In genomic region chr5:39099113-39099512, GRCm38 (mm10) we compare ENCODE assay signal across 13 mouse cellular contexts.
A peak's percentile ranks its signal among the peaks of the same experiment; 100 is the strongest.
DNase-seq lines count a peak whose midpoint lies in the region; ATAC-seq and TF ChIP-seq lines count a peak whose summit lies in the region.
"Had no signal": no experiment of that assay in that cellular context is flagged by ENCODE, and none has a peak within 500 bp of the region (broad histone marks: within the 10 kb centered on the region; RNA-seq: fewer than 3 reads in every experiment).

No protein-coding gene starts in this region.

- H3K27me3 ChIP-seq in hindbrain, embryonic 14.5 days (ENCODE audit: control insufficient read depth, insufficient read depth, low read length) = no peaks in the 10 kb centered on the region
- no peaks in the 10 kb centered on the region for H3K27me3 ChIP-seq in hindbrain, embryonic 12.5 days
- H3K27me3 ChIP-seq in midbrain, postnatal 0 days (ENCODE audit: insufficient read depth, low read length) = no peaks in the 10 kb centered on the region
- H3K27me3 ChIP-seq in midbrain, embryonic 11.5 days (ENCODE audit: control insufficient read depth, insufficient read depth, low read length) = no peaks in the 10 kb centered on the region
- H3K27me3 ChIP-seq: intestine, embryonic 15.5 days; limb, embryonic 13.5 days; Patski had no signal

- H3K4me2 ChIP-seq in hindbrain, embryonic 14.5 days (replicated peaks) = no peak overlapping the region
- H3K4me2 ChIP-seq in hindbrain, embryonic 12.5 days (replicated peaks) = no peak overlapping the region
- no peak overlapping the region for H3K4me2 ChIP-seq in midbrain, postnatal 0 days (ENCODE audit: low read depth, low read length, poor library complexity, severe bottlenecking)
- H3K4me2 ChIP-seq in midbrain, embryonic 11.5 days = no peak overlapping the region
- H3K4me2 ChIP-seq: intestine, embryonic 15.5 days; limb, embryonic 13.5 days had no signal

- DNase-seq in hindbrain, embryonic 14.5 days (ENCODE audit: low spot score) = peak; percentile 34
- peak; percentile 50 for DNase-seq in midbrain, postnatal 0 days (ENCODE audit: low spot score)
- DNase-seq in midbrain, embryonic 11.5 days (ENCODE audit: low spot score, missing footprints) = no peak
- peak; percentile 7 for DNase-seq in adrenal gland, postnatal 25 days
- DNase-seq: heart, adult 18-20 months; layer of hippocampus, postnatal 36 days; lung, postnatal 4 days had no signal

- WGBS in hindbrain, embryonic 14.5 days = 19% methylated on average over 5 of the region's 5 CpGs
- WGBS in hindbrain, embryonic 12.5 days = 40% methylated on average over 5 of the region's 5 CpGs
- WGBS in midbrain, postnatal 0 days = 36% methylated on average over 5 of the region's 5 CpGs
- 65% methylated on average over 5 of the region's 5 CpGs for WGBS in midbrain, embryonic 11.5 days

- H3K9me3 ChIP-seq in hindbrain, embryonic 14.5 days (ENCODE audit: control insufficient read depth, low read length) = no peaks in the 10 kb centered on the region
- H3K9me3 ChIP-seq in hindbrain, embryonic 12.5 days (replicated peaks) = no peaks in the 10 kb centered on the region
- H3K9me3 ChIP-seq in midbrain, postnatal 0 days (ENCODE audit: low read length) = no peaks in the 10 kb centered on the region
- H3K9me3 ChIP-seq in midbrain, embryonic 11.5 days (ENCODE audit: control insufficient read depth, low read length) = no peaks in the 10 kb centered on the region
- H3K9me3 ChIP-seq: intestine, embryonic 15.5 days; limb, embryonic 13.5 days had no signal

- no peak overlapping the region for H3K9ac ChIP-seq in hindbrain, embryonic 14.5 days
- H3K9ac ChIP-seq in hindbrain, embryonic 12.5 days = no peak overlapping the region
- no peak overlapping the region for H3K9ac ChIP-seq in midbrain, postnatal 0 days (replicated peaks; ENCODE audit: low read length, poor library complexity, severe bottlenecking)
- H3K9ac ChIP-seq in midbrain, embryonic 11.5 days (ENCODE audit: low read length) = no peak overlapping the region
- H3K9ac ChIP-seq: intestine, embryonic 15.5 days; limb, embryonic 13.5 days had no signal

- H3K4me1 ChIP-seq in hindbrain, embryonic 14.5 days (replicated peaks; ENCODE audit: control insufficient read depth, insufficient read depth, low read length) = no peaks in the 10 kb centered on the region
- no peaks in the 10 kb centered on the region for H3K4me1 ChIP-seq in hindbrain, embryonic 12.5 days
- no peaks in the 10 kb centered on the region for H3K4me1 ChIP-seq in midbrain, postnatal 0 days (ENCODE audit: insufficient read depth, low read length)
- no peaks in the 10 kb centered on the region for H3K4me1 ChIP-seq in midbrain, embryonic 11.5 days (ENCODE audit: control insufficient read depth, insufficient read depth, low read length)
- H3K4me1 ChIP-seq: intestine, embryonic 15.5 days; limb, embryonic 13.5 days had no signal

- no peaks in the 10 kb centered on the region for H3K36me3 ChIP-seq in hindbrain, embryonic 14.5 days (replicated peaks; ENCODE audit: control insufficient read depth, insufficient read depth)
- H3K36me3 ChIP-seq in hindbrain, embryonic 12.5 days = no peaks in the 10 kb centered on the region
- H3K36me3 ChIP-seq in midbrain, postnatal 0 days (ENCODE audit: insufficient read depth, low read length) = no peaks in the 10 kb centered on the region
- no peaks in the 10 kb centered on the region for H3K36me3 ChIP-seq in midbrain, embryonic 11.5 days (ENCODE audit: control insufficient read depth, insufficient read depth, low read length)
- H3K36me3 ChIP-seq: intestine, embryonic 15.5 days; limb, embryonic 13.5 days had no signal

- no peak overlapping the region for H3K4me3 ChIP-seq in hindbrain, embryonic 14.5 days (replicated peaks; ENCODE audit: low read length)
- H3K4me3 ChIP-seq in hindbrain, embryonic 12.5 days = no peak overlapping the region
- no peak overlapping the region for H3K4me3 ChIP-seq in midbrain, postnatal 0 days (ENCODE audit: low read depth, low read length)
- no peak overlapping the region for H3K4me3 ChIP-seq in midbrain, embryonic 11.5 days (ENCODE audit: low read depth, low read length)
- H3K4me3 ChIP-seq: intestine, embryonic 15.5 days; limb, embryonic 13.5 days had no signal

- TF ChIP-seq CTCF in midbrain, postnatal 0 days (IDR thresholded peaks at IDR 0.05) = no peak

- ATAC-seq in hindbrain, embryonic 14.5 days (ENCODE audit: low FRiP score) = no peak
- no peak for ATAC-seq in hindbrain, embryonic 12.5 days (ENCODE audit: low FRiP score)
- no peak for ATAC-seq in midbrain, postnatal 0 days (ENCODE audit: low FRiP score)
- ATAC-seq in midbrain, embryonic 11.5 days (ENCODE audit: low FRiP score) = no peak
- ATAC-seq in megakaryocyte progenitor cell, adult 5-6 weeks (replicated peaks; ENCODE audit: poor library complexity) = peak; percentile 55
- ATAC-seq in megakaryocyte-erythroid progenitor cell, adult 5-6 weeks (replicated peaks; ENCODE audit: low FRiP score, low TSS enrichment, poor library complexity, severe bottlenecking) = no peak
- ATAC-seq: intestine, embryonic 15.5 days; Patski had no signal

- no peak overlapping the region for H3K27ac ChIP-seq in hindbrain, embryonic 14.5 days
- H3K27ac ChIP-seq in hindbrain, embryonic 12.5 days = no peak overlapping the region
- H3K27ac ChIP-seq in midbrain, postnatal 0 days (ENCODE audit: low read depth, low read length) = no peak overlapping the region
- no peak overlapping the region for H3K27ac ChIP-seq in midbrain, embryonic 11.5 days (ENCODE audit: low read depth, low read length)
- H3K27ac ChIP-seq: intestine, embryonic 15.5 days; limb, embryonic 13.5 days had no signal
